Mouse (Mus musculus) liver, postnatal 0 days (tissue): ENCODE measurements at regions not wholly inside any gene's neighbourhood (a gene's known extent, or its start where the extent isn't known, plus 50 kb on each side); places are given as distances from the start of the nearest gene placed in this dataset.

Experiments
- CTCF ChIP-seq: sonication (generic); IDR thresholded peaks from 2 replicates; pipeline ENCODE4 v1.5.1; 2016; ENCODE audit warnings: antibody characterized with exemption, low read depth
- EP300 ChIP-seq: IDR thresholded peaks from 2 replicates; pipeline ENCODE4 v1.6.1; 2016; ENCODE audit warnings: antibody characterized with exemption, low read depth, mild to moderate bottlenecking

GRCm38 (mm10) chr13:46202586-46202985 is 70.9 kb upstream of the Stmnd1 start:
- TF ChIP-seq CTCF, result no peak
- no peak for TF ChIP-seq EP300
